Mouse (Mus musculus): ENCODE results near the gene Eif2ak4.

Eif2ak4 gene

GRCm38 (mm10) chr2:118405568-118405967 lies 17.1 kb downstream of the Eif2ak4 start:
- no peak for DNase-seq (ENCODE audit: low spot score)

GRCm38 (mm10) chr2:118406811-118407210 lies 18.4 kb downstream of the Eif2ak4 start:
- DNase-seq (ENCODE audit: low spot score) = no peak

GRCm38 (mm10) chr2:118408336-118408895 lies 20.0 kb downstream of the Eif2ak4 start:
- DNase-seq (ENCODE audit: low spot score) = no peak

- no peak for DNase-seq (ENCODE audit: low spot score)
These were observed 24.4 kb downstream of the Eif2ak4 start for GRCm38 (mm10) chr2:118412821-118413220.

GRCm38 (mm10) chr2:118415601-118416355 lies 27.4 kb downstream of the Eif2ak4 start:
- DNase-seq (ENCODE audit: low spot score) = no peak

- DNase-seq (ENCODE audit: low spot score) = no peak
These were observed 29.7 kb downstream of the Eif2ak4 start for GRCm38 (mm10) chr2:118418076-118418475.

GRCm38 (mm10) chr2:118421951-118422350 lies 33.5 kb downstream of the Eif2ak4 start:
- DNase-seq (ENCODE audit: low spot score) = no peak

- no peak for DNase-seq (ENCODE audit: low spot score)
These were observed 34.0 kb downstream of the Eif2ak4 start for GRCm38 (mm10) chr2:118422385-118422784.

- DNase-seq (ENCODE audit: low spot score) = no peak
These were observed 39.9 kb downstream of the Eif2ak4 start for GRCm38 (mm10) chr2:118428296-118428695.

- no peak for DNase-seq (ENCODE audit: low spot score)
These were observed 40.9 kb downstream of the Eif2ak4 start for GRCm38 (mm10) chr2:118429297-118429696.

GRCm38 (mm10) chr2:118430630-118431029 lies 42.2 kb downstream of the Eif2ak4 start:
- no peak for DNase-seq (ENCODE audit: low spot score)

GRCm38 (mm10) chr2:118431589-118431988 lies 43.2 kb downstream of the Eif2ak4 start:
- no peak for DNase-seq (ENCODE audit: low spot score)

GRCm38 (mm10) chr2:118442172-118442571 lies 53.8 kb downstream of the Eif2ak4 start:
- no peak for DNase-seq (ENCODE audit: low spot score)

GRCm38 (mm10) chr2:118442723-118443122 lies 54.3 kb downstream of the Eif2ak4 start:
- no peak for DNase-seq (ENCODE audit: low spot score)

GRCm38 (mm10) chr2:118445696-118446674 lies 57.6 kb downstream of the Eif2ak4 start:
- DNase-seq (ENCODE audit: low spot score) = no peak

GRCm38 (mm10) chr2:118448181-118448580 lies 59.8 kb downstream of the Eif2ak4 start:
- no peak for DNase-seq (ENCODE audit: low spot score)

- no peak for DNase-seq (ENCODE audit: low spot score)
These were observed 62.6 kb downstream of the Eif2ak4 start for GRCm38 (mm10) chr2:118451056-118451455.

GRCm38 (mm10) chr2:118457029-118457428 lies 68.6 kb downstream of the Eif2ak4 start:
- no peak for DNase-seq (ENCODE audit: low spot score)

GRCm38 (mm10) chr2:118457463-118458261 lies 69.2 kb downstream of the Eif2ak4 start:
- DNase-seq (ENCODE audit: low spot score) = no peak

- DNase-seq (ENCODE audit: low spot score) = no peak
These were observed 73.2 kb downstream of the Eif2ak4 start for GRCm38 (mm10) chr2:118461480-118462165.

- no peak for DNase-seq (ENCODE audit: low spot score)
These were observed 75.1 kb downstream of the Eif2ak4 start for GRCm38 (mm10) chr2:118463480-118463879.
